Mouse (Mus musculus) stomach, postnatal 0 days (tissue): ENCODE results near the gene Rdh11. TPM values are rescaled to one million over a fixed set of nuclear protein-coding genes. Genes with fewer than 3 reads are reported as not detected.
A peak's percentile ranks its signal among the peaks of the same experiment; 100 is the strongest.

Experiments used
- ATAC-seq: fragments of 200-750 bp; cut with Nextera tagmentation; 2 replicates; pipeline ENCODE4 v1.8.0; 2017; ENCODE audit not compliant: low FRiP score, low TSS enrichment
- DNase-seq: peaks from one replicate; pipeline ENCODE4 v3.0.0-alpha.2; 2016; ENCODE audit warnings: low spot score
- H3K27ac ChIP-seq: fragments of 300-500 bp; sonication (generic); replicated peaks from 2 replicates; pipeline ENCODE4 v1.5.1; 2014; ENCODE audit warnings: mild to moderate bottlenecking, control low read depth
- H3K27me3 ChIP-seq: fragments of 300-500 bp; sonication (generic); 2 replicates; pipeline ENCODE4 v1.6.1; 2014; ENCODE audit warnings: low read length; ENCODE audit not compliant: control insufficient read depth, insufficient read depth
- H3K36me3 ChIP-seq: fragments of 300-500 bp; sonication (generic); 2 replicates; pipeline ENCODE4 v1.6.1; 2014; ENCODE audit warnings: low read length, mixed read lengths; ENCODE audit not compliant: control insufficient read depth, insufficient read depth
- H3K4me1 ChIP-seq: fragments of 300-500 bp; sonication (generic); replicated peaks from 2 replicates; pipeline ENCODE4 v1.6.1; 2014; ENCODE audit warnings: antibody characterized with exemption; ENCODE audit not compliant: control insufficient read depth, insufficient read depth
- H3K4me2 ChIP-seq: fragments of 300-500 bp; sonication (generic); replicated peaks from 2 replicates; pipeline ENCODE4 v1.6.1; 2014; ENCODE audit warnings: low read depth, mild to moderate bottlenecking, control low read depth, moderate library complexity
- H3K4me3 ChIP-seq: fragments of 300-500 bp; sonication (generic); 2 replicates; pipeline ENCODE4 v1.5.1; 2014; ENCODE audit warnings: low read depth, low read length, control low read depth
- H3K9ac ChIP-seq: fragments of 300-500 bp; sonication (generic); 2 replicates; pipeline ENCODE4 v1.6.1; 2014; ENCODE audit warnings: mild to moderate bottlenecking, low read length, control low read depth, mixed read lengths
- H3K9me3 ChIP-seq: fragments of 300-500 bp; sonication (generic); 2 replicates; pipeline ENCODE4 v1.6.1; 2016; ENCODE audit warnings: low read length; ENCODE audit not compliant: control insufficient read depth
- CTCF ChIP-seq: IDR thresholded peaks from 2 replicates; pipeline ENCODE4 v1.5.1; 2016; ENCODE audit warnings: antibody characterized with exemption, low read depth, mild to moderate bottlenecking, moderate library complexity
- EP300 ChIP-seq: optimal IDR thresholded peaks from 2 replicates; pipeline ENCODE3; 2016; ENCODE audit warnings: antibody characterized with exemption
- WGBS: fragments of 180-500 bp; shearing (Covaris S2); extraction: QIAGEN DNeasy Blood & Tissue Kit; methylation state at CpG from one replicate; pipeline ENCODE4 v1.1.7; 2014; 5-methylcytosine and 5-hydroxymethylcytosine counted together
- polyA plus RNA-seq: library from polyadenylated mRNA; unstranded; fragments of >200 nt; fragmentation: Nextera tagmentation; extraction: Ambion mirVana; gene quantifications from 2 replicates; pipeline ENCODE4 v1.2.1, GENCODE M21; 2015

Gene Rdh11
- polyA plus RNA-seq, 1 experiment from 2014 or later = 17.1 TPM

DNA sequence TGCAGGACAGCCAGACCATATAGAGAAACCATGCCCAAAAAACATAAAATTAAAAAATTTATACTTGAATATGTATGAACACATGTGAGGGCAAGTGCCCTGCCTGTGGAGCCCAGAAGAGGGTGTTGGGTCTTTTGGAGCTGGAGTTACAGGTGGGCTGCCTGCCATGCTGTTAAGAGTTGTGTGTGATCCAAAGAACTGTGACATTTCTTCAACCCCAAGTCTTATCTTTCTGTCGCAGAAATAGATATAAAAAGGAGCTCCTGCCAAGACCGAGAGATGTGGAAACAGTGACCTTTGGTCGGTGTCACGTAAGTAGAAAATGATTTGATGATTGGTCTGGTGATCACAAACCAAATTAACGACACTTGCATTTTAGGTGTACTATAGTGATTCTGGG lies 18.4 kb downstream of the Rdh11 start:
- Histone ChIP-seq H3K9ac (no peak overlapping the region), H3K4me1 (no peaks in the 10 kb centered on the region), H3K27me3 (no peaks in the 10 kb centered on the region), H3K36me3 (peaks cover 3% of the 10 kb centered on the region; the same call in 1 of the 2 replicates), H3K27ac (no peak overlapping the region), H3K4me2 (no peak overlapping the region), H3K4me3 (no peak overlapping the region), H3K9me3 (no peaks in the 10 kb centered on the region)
- DNase-seq (no peak), ATAC-seq (no peak)
- WGBS = 79% methylated on average over 5 of the region's 5 CpGs
- TF ChIP-seq CTCF (no peak), EP300 (no peak)

- Histone ChIP-seq H3K36me3 (no peaks in the 10 kb centered on the region; the same call in 1 of the 2 replicates), H3K9ac (peak within 1 kb of the TSS; percentile 87), H3K9me3 (no peaks in the 10 kb centered on the region), H3K4me2 (peak within 1 kb of the TSS; percentile 64), H3K27me3 (no peaks in the 10 kb centered on the region), H3K4me1 (no peaks in the 10 kb centered on the region), H3K27ac (peak within 1 kb of the TSS; percentile 93), H3K4me3 (peak within 1 kb of the TSS; percentile 97)
- TF ChIP-seq EP300 (peak; percentile 87), CTCF (peak; percentile 82)
- ATAC-seq (peak; percentile 98), DNase-seq (peak; percentile 91)
- 0% methylated on average over 63 of the region's 73 CpGs for WGBS
These were observed 19.8 kb downstream of the Rdh11 start, which contains the start of gene Vti1b for GRCm38 (mm10) chr12:79172019-79172941. Gene Vti1b (minus strand): TSS chr12:79172667.

- WGBS = 24% methylated on average over 12 of the region's 12 CpGs
- H3K27me3 ChIP-seq = no peaks in the 10 kb centered on the region
- TF ChIP-seq CTCF (no peak), EP300 (no peak)
- no peak for ATAC-seq
- peak overlapping the region; percentile 64 for H3K4me2 ChIP-seq
- no peak for DNase-seq
- H3K4me1 ChIP-seq = no peaks in the 10 kb centered on the region
- H3K9me3 ChIP-seq = no peaks in the 10 kb centered on the region
- H3K27ac ChIP-seq = no peak overlapping the region
- peak overlapping the region; percentile 97 for H3K4me3 ChIP-seq
- peak overlapping the region; percentile 87 for H3K9ac ChIP-seq
- H3K36me3 ChIP-seq = no peaks in the 10 kb centered on the region; the same call in 1 of the 2 replicates
These were observed 20.7 kb downstream of the Rdh11 start for GRCm38 (mm10) chr12:79171269-79171995.

- H3K4me1 ChIP-seq = no peaks in the 10 kb centered on the region
- no peaks in the 10 kb centered on the region for H3K27me3 ChIP-seq
- TF ChIP-seq EP300 (no peak), CTCF (no peak)
- H3K27ac ChIP-seq = no peak overlapping the region
- 70% methylated on average over 3 of the region's 3 CpGs for WGBS
- no peaks in the 10 kb centered on the region for H3K9me3 ChIP-seq
- no peak overlapping the region for H3K4me2 ChIP-seq
- no peak for DNase-seq
- H3K4me3 ChIP-seq = no peak overlapping the region
- no peak for ATAC-seq
- no peak overlapping the region for H3K9ac ChIP-seq
- H3K36me3 ChIP-seq = no peaks in the 10 kb centered on the region; the same call in 1 of the 2 replicates
These were observed 21.7 kb downstream of the Rdh11 start for GRCm38 (mm10) chr12:79170421-79170820.

DNA sequence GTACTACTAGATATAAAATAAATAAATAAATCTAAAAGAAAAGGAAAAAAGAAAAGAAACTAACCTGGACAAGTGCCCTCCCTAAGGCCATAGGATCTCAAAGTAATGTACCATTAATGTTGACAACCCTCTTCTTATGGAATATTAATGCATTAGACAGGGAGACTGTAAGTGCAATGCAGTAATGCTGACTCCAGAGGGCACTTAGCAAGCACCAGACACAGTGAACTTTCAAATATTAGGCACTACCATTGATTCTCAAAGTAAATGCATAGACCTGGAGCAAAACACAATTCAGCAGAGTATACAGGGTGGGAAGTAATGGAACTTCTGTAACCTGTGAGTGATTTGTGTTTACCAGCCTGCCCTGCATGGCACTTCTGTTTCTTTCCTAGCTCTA lies 22.9 kb downstream of the Rdh11 start:
- H3K4me3 ChIP-seq = no peak overlapping the region
- no peak overlapping the region for H3K4me2 ChIP-seq
- TF ChIP-seq EP300 (no peak), CTCF (peak; percentile 61)
- ATAC-seq (no peak), DNase-seq (no peak)
- H3K4me1 ChIP-seq = no peaks in the 10 kb centered on the region
- no peak overlapping the region for H3K9ac ChIP-seq
- H3K27me3 ChIP-seq = no peaks in the 10 kb centered on the region
- no peaks in the 10 kb centered on the region for H3K36me3 ChIP-seq
- no peak overlapping the region for H3K27ac ChIP-seq
- no peaks in the 10 kb centered on the region for H3K9me3 ChIP-seq
